Mouse (Mus musculus) limb, embryonic 14.5 days (tissue): ENCODE measurements around the gene Snx17. TPM values are rescaled to one million over a fixed set of nuclear protein-coding genes. Genes with fewer than 3 reads are reported as not detected.

Experiments
- ATAC-seq: fragments of 200-750 bp; cut with Nextera tagmentation; 2 replicates; pipeline ENCODE4 v1.8.0; 2017; ENCODE audit warnings: low read depth, moderate number of reproducible peaks, moderate TSS enrichment; ENCODE audit not compliant: low FRiP score
- DNase-seq: peaks from one replicate; pipeline ENCODE4 v3.0.0-alpha.2; 2015; ENCODE audit warnings: low spot score
- H3K27ac ChIP-seq: fragments of 300-500 bp; sonication (generic); replicated peaks from 2 replicates; pipeline ENCODE4 v1.5.1; 2014; ENCODE audit warnings: low read depth, mild to moderate bottlenecking, low read length, moderate library complexity, mixed read lengths
- H3K27me3 ChIP-seq: fragments of 300-500 bp; sonication (generic); 2 replicates; pipeline ENCODE4 v1.6.1; 2014; ENCODE audit warnings: low read length, mixed read lengths; ENCODE audit not compliant: control insufficient read depth, insufficient read depth
- H3K36me3 ChIP-seq: fragments of 300-500 bp; sonication (generic); 2 replicates; pipeline ENCODE4 v1.6.1; 2014; ENCODE audit warnings: mild to moderate bottlenecking, low read length, moderate library complexity, mixed read lengths; ENCODE audit not compliant: control insufficient read depth, insufficient read depth
- H3K4me1 ChIP-seq: fragments of 300-500 bp; sonication (generic); 2 replicates; pipeline ENCODE4 v1.6.1; 2014; ENCODE audit warnings: antibody characterized with exemption, low read length, mixed read lengths; ENCODE audit not compliant: control insufficient read depth, insufficient read depth
- H3K4me2 ChIP-seq: fragments of 300-500 bp; sonication (generic); replicated peaks from 2 replicates; pipeline ENCODE4 v1.6.1; 2014; ENCODE audit warnings: low read depth, mild to moderate bottlenecking, low read length, moderate library complexity; ENCODE audit not compliant: severe bottlenecking
- H3K4me3 ChIP-seq: fragments of 300-500 bp; sonication (generic); replicated peaks from 2 replicates; pipeline ENCODE4 v1.5.1; 2014; ENCODE audit warnings: low read length
- H3K9ac ChIP-seq: fragments of 300-500 bp; sonication (generic); 2 replicates; pipeline ENCODE4 v1.6.1; 2014; ENCODE audit warnings: mild to moderate bottlenecking, low read depth, low read length, moderate library complexity; ENCODE audit not compliant: severe bottlenecking
- H3K9me3 ChIP-seq: fragments of 300-500 bp; sonication (generic); 2 replicates; pipeline ENCODE4 v1.6.1; 2016; ENCODE audit warnings: low read length; ENCODE audit not compliant: control insufficient read depth
- POLR2A ChIP-seq: fragments of 200-500 bp; IDR thresholded peaks from 2 replicates; pipeline ENCODE4 v1.8.0; 2012; ENCODE audit warnings: inconsistent platforms, mild to moderate bottlenecking, moderate library complexity, borderline replicate concordance; ENCODE audit not compliant: insufficient read depth, insufficient read length; ENCODE audit errors: extremely low read depth
- WGBS: fragments of 180-500 bp; shearing (Covaris S2); extraction: QIAGEN DNeasy Blood & Tissue Kit; methylation state at CpG from one replicate; pipeline ENCODE4 v1.1.7; 2014; 5-methylcytosine and 5-hydroxymethylcytosine counted together
- polyA plus RNA-seq, 2 experiments: library from polyadenylated mRNA; depleted of rRNA in 1 of 2; stranded (reverse) in 1 of 2; unstranded in 1 of 2; fragments of >200 nt; fragmentation: Nextera tagmentation in 1 of 2; extraction: Ambion mirVana in 1 of 2; gene quantifications; 2 replicates each; pipeline versions ENCODE4 v1.2.1 to v1.2.3; 2012 to 2014

Snx17 gene
- polyA plus RNA-seq, 2 experiments, result 108 to 139 TPM

GRCm38 (mm10) chr5:31181183-31181770 is 11.8 kb upstream of the Snx17 start:
- no peaks in the 10 kb centered on the region for H3K27me3 ChIP-seq
- H3K4me2 ChIP-seq, result peak overlapping the region; percentile 59; the same call in 1 of the 2 replicates
- ATAC-seq (no peak), DNase-seq (no peak)
- no peak overlapping the region for H3K9ac ChIP-seq
- no peak for TF ChIP-seq POLR2A
- no peaks in the 10 kb centered on the region for H3K9me3 ChIP-seq
- WGBS, result 92% methylated on average over 9 of the region's 9 CpGs
- no peaks in the 10 kb centered on the region for H3K36me3 ChIP-seq
- no peak overlapping the region for H3K4me3 ChIP-seq
- H3K4me1 ChIP-seq, result peaks cover 6% of the 10 kb centered on the region
- no peak overlapping the region; the same call in 1 of the 2 replicates for H3K27ac ChIP-seq

GRCm38 (mm10) chr5:31183678-31184077 is 9.3 kb upstream of the Snx17 start:
- Histone ChIP-seq H3K9ac (no peak overlapping the region), H3K27me3 (no peaks in the 10 kb centered on the region), H3K27ac (no peak overlapping the region), H3K36me3 (peaks cover 21% of the 10 kb centered on the region), H3K4me2 (no peak overlapping the region), H3K4me1 (peaks cover 5% of the 10 kb centered on the region), H3K9me3 (no peaks in the 10 kb centered on the region), H3K4me3 (no peak overlapping the region)
- ATAC-seq, result no peak
- no peak for TF ChIP-seq POLR2A
- no peak for DNase-seq
- WGBS, result 67% methylated on average over 4 of the region's 4 CpGs

DNA sequence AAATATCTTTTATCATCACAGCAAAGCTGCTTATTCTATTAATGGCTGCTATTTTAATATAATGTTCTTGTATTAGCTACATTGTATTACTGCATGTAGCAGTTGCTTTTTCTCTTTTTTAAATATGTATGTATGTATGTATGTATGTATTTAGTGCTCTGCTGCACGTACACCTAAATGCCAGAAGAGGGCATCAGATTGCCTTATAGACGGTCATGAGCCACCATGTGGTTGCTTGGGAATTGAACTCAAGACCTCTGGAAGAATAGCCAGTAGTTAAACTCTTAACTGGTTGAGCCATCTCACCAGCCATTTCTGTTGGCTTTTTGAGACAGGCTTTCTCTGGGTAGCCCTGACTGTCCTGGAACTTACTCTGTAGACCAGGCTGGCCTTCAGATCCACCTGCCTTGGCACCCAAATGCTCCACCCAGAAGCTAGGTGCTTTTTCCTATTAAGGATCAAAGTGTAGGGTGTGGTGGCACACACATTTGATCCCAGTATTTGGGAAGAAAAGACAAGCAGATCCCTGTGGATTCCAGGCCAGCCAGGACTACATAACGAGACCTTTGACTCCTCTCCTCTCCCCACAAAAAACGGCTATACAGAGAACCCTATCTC is 4.7 kb upstream of the Snx17 start:
- H3K27me3 ChIP-seq, result no peaks in the 10 kb centered on the region
- peaks cover 45% of the 10 kb centered on the region for H3K36me3 ChIP-seq
- no peak for TF ChIP-seq POLR2A
- WGBS, result 79% methylated on average over 4 of the region's 4 CpGs
- H3K4me1 ChIP-seq, result peaks cover 8% of the 10 kb centered on the region
- DNase-seq (no peak), ATAC-seq (no peak)
- no peak overlapping the region for H3K4me2 ChIP-seq
- no peak overlapping the region for H3K27ac ChIP-seq
- H3K9ac ChIP-seq, result no peak overlapping the region
- H3K9me3 ChIP-seq, result no peaks in the 10 kb centered on the region
- no peak overlapping the region for H3K4me3 ChIP-seq

DNA sequence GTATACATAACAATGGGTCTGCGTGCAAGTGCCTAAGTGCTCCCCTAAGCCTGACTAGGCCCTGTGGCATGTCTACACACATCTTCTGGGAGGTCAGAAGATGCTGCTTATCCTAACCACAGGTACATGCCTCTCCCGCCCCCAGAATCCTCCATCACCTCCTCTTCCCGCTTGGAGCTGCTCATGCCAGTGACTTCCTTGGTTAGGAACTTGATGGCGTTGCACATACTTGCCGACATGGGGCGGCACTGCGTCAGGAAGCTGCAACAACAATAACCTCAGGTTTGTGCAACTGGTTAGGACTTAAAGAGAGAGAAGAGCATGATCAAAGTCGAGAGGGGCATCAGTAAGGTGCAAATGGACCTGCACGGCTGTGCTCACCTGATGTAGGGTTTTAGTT is 2.8 kb upstream of the Snx17 start:
- Histone ChIP-seq H3K4me1 (peaks cover 16% of the 10 kb centered on the region), H3K9ac (no peak overlapping the region), H3K9me3 (no peaks in the 10 kb centered on the region), H3K4me3 (no peak overlapping the region), H3K36me3 (peaks cover 57% of the 10 kb centered on the region), H3K27ac (no peak overlapping the region), H3K4me2 (no peak overlapping the region), H3K27me3 (no peaks in the 10 kb centered on the region)
- ATAC-seq (no peak), DNase-seq (no peak)
- 89% methylated on average over 9 of the region's 9 CpGs for WGBS
- TF ChIP-seq POLR2A, result no peak

GRCm38 (mm10) chr5:31192045-31192938 is 735 bp upstream of the Snx17 start:
- Histone ChIP-seq H3K4me1 (peaks cover 16% of the 10 kb centered on the region), H3K36me3 (peaks cover 70% of the 10 kb centered on the region), H3K4me3 (peak overlapping the region; percentile 91), H3K9me3 (no peaks in the 10 kb centered on the region), H3K9ac (peak overlapping the region; percentile 92), H3K27ac (peak overlapping the region; percentile 53), H3K27me3 (no peaks in the 10 kb centered on the region), H3K4me2 (peak overlapping the region; percentile 75)
- 15% methylated on average over 37 of the region's 42 CpGs for WGBS
- DNase-seq, result no peak
- TF ChIP-seq POLR2A, result 0 out of 2 replicates have a peak, but pooled peaks have one; percentile 41
- peak; percentile 27; the same call in 1 of the 2 replicates for ATAC-seq
